Mouse (Mus musculus) midbrain, embryonic 15.5 days (tissue): ENCODE results near the gene Hdac4. TPM values are rescaled to one million over a fixed set of nuclear protein-coding genes. Genes with fewer than 3 reads are reported as not detected.

ENCODE experiments used
- ATAC-seq: fragments of 200-750 bp; cut with Nextera tagmentation; replicated peaks from 2 replicates; pipeline ENCODE4 v1.8.0; 2017; ENCODE audit warnings: moderate TSS enrichment
- H3K27ac ChIP-seq: fragments of 300-500 bp; sonication (generic); 2 replicates; pipeline ENCODE4 v1.5.1; 2015; ENCODE audit warnings: mild to moderate bottlenecking, inconsistent platforms
- H3K27me3 ChIP-seq: fragments of 300-500 bp; sonication (generic); replicated peaks from 2 replicates; pipeline ENCODE4 v1.6.1; 2015; ENCODE audit warnings: inconsistent platforms
- H3K36me3 ChIP-seq: fragments of 300-500 bp; sonication (generic); replicated peaks from 2 replicates; pipeline ENCODE4 v1.6.1; 2015; ENCODE audit warnings: inconsistent platforms
- H3K4me1 ChIP-seq: fragments of 300-500 bp; sonication (generic); 2 replicates; pipeline ENCODE4 v1.6.1; 2015; ENCODE audit warnings: inconsistent platforms
- H3K4me2 ChIP-seq: fragments of 300-500 bp; sonication (generic); 2 replicates; pipeline ENCODE4 v1.6.1; 2015; ENCODE audit warnings: inconsistent platforms, mild to moderate bottlenecking, moderate library complexity
- H3K4me3 ChIP-seq: fragments of 300-500 bp; sonication (generic); 2 replicates; pipeline ENCODE4 v1.5.1; 2015; ENCODE audit warnings: mild to moderate bottlenecking, inconsistent platforms
- H3K9ac ChIP-seq: fragments of 300-500 bp; sonication (generic); 2 replicates; pipeline ENCODE4 v1.6.1; 2015; ENCODE audit warnings: mild to moderate bottlenecking, inconsistent platforms
- H3K9me3 ChIP-seq: fragments of 300-500 bp; sonication (generic); 2 replicates; pipeline ENCODE4 v1.6.1; 2016; ENCODE audit warnings: inconsistent platforms
- WGBS: fragments of 180-500 bp; shearing (Covaris S2); methylation state at CpG from one replicate; pipeline ENCODE4 v1.1.7; 2015; ENCODE audit warnings: mixed read lengths; 5-methylcytosine and 5-hydroxymethylcytosine counted together
- polyA plus RNA-seq: library from polyadenylated mRNA; unstranded; fragments of >200 nt; fragmentation: Nextera tagmentation; extraction: Ambion mirVana; gene quantifications from 2 replicates; pipeline ENCODE4 v1.2.1, GENCODE M21; 2015

The Hdac4 gene
- polyA plus RNA-seq, 1 experiment from 2014 or later: 27.9 TPM

DNA sequence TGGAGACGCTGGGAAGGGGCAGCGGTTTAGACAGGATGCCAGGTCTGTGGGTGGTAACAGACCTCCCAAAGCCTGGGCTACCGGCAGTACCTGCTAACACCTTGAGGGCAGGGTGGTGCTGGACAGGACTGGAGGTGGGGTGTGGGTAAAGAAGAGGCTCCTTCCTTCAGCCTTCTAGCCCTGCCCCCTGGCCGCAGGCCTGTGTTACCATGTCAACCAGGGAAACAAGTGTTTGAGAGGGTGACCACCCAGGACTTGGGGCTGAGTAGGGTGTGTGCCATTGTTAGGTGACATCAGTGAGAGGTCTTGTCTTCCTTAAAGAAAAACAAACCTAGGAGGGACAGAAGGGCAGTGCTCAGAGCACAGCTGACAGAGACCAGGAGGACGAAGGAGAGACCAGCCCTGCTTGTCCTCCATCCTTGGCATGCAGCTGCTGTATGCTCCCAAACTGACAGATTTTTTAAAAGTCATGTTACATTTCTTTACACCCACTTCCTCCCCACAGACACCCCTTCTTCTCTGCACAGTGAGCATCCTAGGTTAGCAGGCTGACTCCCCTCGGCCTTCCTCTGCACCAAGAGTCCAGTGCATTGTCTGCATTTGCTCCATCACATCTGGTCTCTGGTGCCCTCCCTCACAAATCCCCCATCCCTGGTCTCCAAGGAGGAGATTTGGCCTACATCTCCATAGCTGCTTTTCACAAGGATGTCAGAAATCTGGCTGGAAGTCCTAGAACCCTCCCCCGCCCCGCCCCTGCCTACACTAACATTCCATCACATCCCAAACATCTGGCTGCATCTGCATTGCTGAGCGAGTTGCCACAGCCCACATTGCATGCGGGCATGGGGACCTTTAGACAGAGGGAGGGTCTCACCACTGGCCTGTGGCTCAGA lies 283.0 kb downstream of the Hdac4 start:
- Histone ChIP-seq H3K4me1 (no peaks in the 10 kb centered on the region), H3K27ac (no peak overlapping the region), H3K4me3 (no peak overlapping the region), H3K9me3 (no peaks in the 10 kb centered on the region), H3K9ac (no peak overlapping the region), H3K4me2 (no peak overlapping the region), H3K27me3 (no peaks in the 10 kb centered on the region), H3K36me3 (no peaks in the 10 kb centered on the region)
- WGBS: 61% methylated on average over 10 of the region's 10 CpGs
- ATAC-seq: no peak

- Histone ChIP-seq H3K4me3 (no peak overlapping the region), H3K9me3 (no peaks in the 10 kb centered on the region), H3K27ac (no peak overlapping the region), H3K27me3 (no peaks in the 10 kb centered on the region), H3K4me1 (no peaks in the 10 kb centered on the region), H3K36me3 (no peaks in the 10 kb centered on the region), H3K4me2 (no peak overlapping the region), H3K9ac (no peak overlapping the region)
- WGBS: 84% methylated on average over 6 of the region's 6 CpGs
- ATAC-seq: no peak
Observed at GRCm38 (mm10) chr1:91905268-91905667, 290.2 kb downstream of the Hdac4 start.

GRCm38 (mm10) chr1:91903241-91903981 lies 292.1 kb downstream of the Hdac4 start:
- ATAC-seq: no peak
- Histone ChIP-seq H3K9ac (no peak overlapping the region), H3K27me3 (no peaks in the 10 kb centered on the region), H3K4me2 (no peak overlapping the region), H3K4me3 (no peak overlapping the region), H3K36me3 (no peaks in the 10 kb centered on the region), H3K9me3 (no peaks in the 10 kb centered on the region), H3K4me1 (no peaks in the 10 kb centered on the region), H3K27ac (no peak overlapping the region)
- 65% methylated on average over 8 of the region's 8 CpGs for WGBS

DNA sequence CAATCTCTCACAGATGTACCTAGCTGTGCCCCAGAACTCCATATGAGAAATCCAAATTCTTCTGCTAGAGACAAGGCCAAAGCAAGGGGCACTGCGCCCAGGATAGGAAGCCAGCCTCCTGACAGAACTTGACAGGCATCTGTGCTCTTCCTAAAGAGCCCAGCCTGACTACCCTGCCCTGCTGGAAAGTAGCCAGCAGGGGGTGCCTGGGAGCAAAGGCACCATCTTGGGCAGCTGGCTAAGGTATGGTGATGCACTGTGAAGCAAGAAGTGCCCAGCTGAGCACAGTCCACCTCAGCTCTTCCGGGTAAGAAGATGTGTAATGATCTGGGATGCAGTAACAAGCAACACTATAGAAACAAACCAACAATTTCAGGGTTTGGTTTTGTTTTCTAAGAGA lies 298.4 kb downstream of the Hdac4 start:
- no peaks in the 10 kb centered on the region for H3K4me1 ChIP-seq
- H3K27ac ChIP-seq: no peak overlapping the region
- no peaks in the 10 kb centered on the region for H3K9me3 ChIP-seq
- WGBS: 85% methylated on average over 2 of the region's 2 CpGs
- no peak overlapping the region for H3K9ac ChIP-seq
- no peak overlapping the region for H3K4me3 ChIP-seq
- H3K36me3 ChIP-seq: no peaks in the 10 kb centered on the region
- H3K4me2 ChIP-seq: no peak overlapping the region
- no peak for ATAC-seq
- H3K27me3 ChIP-seq: no peaks in the 10 kb centered on the region

GRCm38 (mm10) chr1:91894286-91894685 lies 301.2 kb downstream of the Hdac4 start:
- Histone ChIP-seq H3K4me2 (no peak overlapping the region), H3K4me3 (no peak overlapping the region), H3K27me3 (no peaks in the 10 kb centered on the region), H3K36me3 (no peaks in the 10 kb centered on the region), H3K27ac (no peak overlapping the region), H3K4me1 (no peaks in the 10 kb centered on the region), H3K9me3 (no peaks in the 10 kb centered on the region), H3K9ac (no peak overlapping the region)
- WGBS: 85% methylated on average over 5 of the region's 5 CpGs
- no peak for ATAC-seq

DNA sequence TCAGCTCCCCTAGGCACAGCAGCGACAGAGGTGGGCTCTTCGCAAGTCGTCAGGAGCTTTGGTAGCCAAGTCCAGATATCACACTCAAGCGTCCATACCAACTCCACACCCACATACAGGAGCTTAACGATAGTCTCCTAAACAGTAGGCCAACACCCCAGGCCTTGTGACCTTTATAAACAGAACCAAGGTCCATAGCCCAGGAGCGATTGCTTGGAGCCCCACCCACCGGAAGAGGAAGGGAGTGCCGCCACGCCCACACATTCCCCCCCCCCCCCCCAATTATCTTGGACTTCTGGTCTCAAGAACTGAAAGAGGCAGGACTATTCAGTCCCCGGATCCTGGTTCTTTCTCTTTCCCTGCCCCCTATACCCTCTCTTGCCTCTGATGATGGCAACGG lies 301.9 kb downstream of the Hdac4 start:
- Histone ChIP-seq H3K27me3 (no peaks in the 10 kb centered on the region), H3K27ac (no peak overlapping the region), H3K4me3 (no peak overlapping the region), H3K4me1 (no peaks in the 10 kb centered on the region), H3K4me2 (no peak overlapping the region), H3K9me3 (no peaks in the 10 kb centered on the region), H3K9ac (no peak overlapping the region), H3K36me3 (no peaks in the 10 kb centered on the region)
- ATAC-seq: no peak
- 95% methylated on average over 11 of the region's 11 CpGs for WGBS

GRCm38 (mm10) chr1:91883115-91883514 lies 312.4 kb downstream of the Hdac4 start:
- no peak overlapping the region for H3K4me2 ChIP-seq
- ATAC-seq: no peak
- no peak overlapping the region for H3K27ac ChIP-seq
- H3K9ac ChIP-seq: no peak overlapping the region
- 76% methylated on average over 5 of the region's 5 CpGs for WGBS
- no peaks in the 10 kb centered on the region for H3K4me1 ChIP-seq
- H3K36me3 ChIP-seq: no peaks in the 10 kb centered on the region
- H3K4me3 ChIP-seq: no peak overlapping the region
- no peaks in the 10 kb centered on the region for H3K27me3 ChIP-seq
- H3K9me3 ChIP-seq: peaks cover 7% of the 10 kb centered on the region; the same call in 1 of the 2 replicates

DNA sequence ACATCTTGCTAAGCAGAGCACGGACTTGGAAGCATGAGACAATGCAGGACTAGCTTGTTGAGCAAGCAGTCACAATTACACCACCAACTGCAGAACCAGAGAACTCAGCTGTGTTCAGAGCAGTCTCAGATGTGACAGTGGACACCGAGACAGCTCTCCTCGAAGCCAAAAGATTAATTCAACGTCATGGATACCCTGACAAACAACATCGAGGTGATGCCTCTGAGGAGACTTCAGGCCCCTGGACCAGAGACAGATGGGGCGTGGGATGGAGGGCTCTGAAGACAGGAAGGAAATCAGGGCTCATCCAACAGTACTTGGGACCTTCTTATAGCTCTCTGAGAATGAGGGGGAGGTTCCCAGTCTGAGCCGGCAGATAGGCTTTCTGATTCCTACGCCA lies 314.6 kb downstream of the Hdac4 start:
- Histone ChIP-seq H3K4me1 (no peaks in the 10 kb centered on the region), H3K4me3 (no peak overlapping the region), H3K4me2 (no peak overlapping the region), H3K27ac (no peak overlapping the region), H3K9ac (no peak overlapping the region), H3K9me3 (peaks cover 7% of the 10 kb centered on the region; the same call in 1 of the 2 replicates), H3K27me3 (no peaks in the 10 kb centered on the region), H3K36me3 (no peaks in the 10 kb centered on the region)
- WGBS: 81% methylated on average over 8 of the region's 8 CpGs
- no peak for ATAC-seq

GRCm38 (mm10) chr1:91880156-91880555 lies 315.3 kb downstream of the Hdac4 start:
- H3K27me3 ChIP-seq: no peaks in the 10 kb centered on the region
- H3K4me3 ChIP-seq: no peak overlapping the region
- no peak overlapping the region for H3K9ac ChIP-seq
- no peaks in the 10 kb centered on the region for H3K4me1 ChIP-seq
- no peaks in the 10 kb centered on the region for H3K36me3 ChIP-seq
- H3K9me3 ChIP-seq: peaks cover 7% of the 10 kb centered on the region; the same call in 1 of the 2 replicates
- H3K27ac ChIP-seq: no peak overlapping the region
- H3K4me2 ChIP-seq: no peak overlapping the region
- ATAC-seq: no peak
- 88% methylated on average over 12 of the region's 12 CpGs for WGBS
